13 mouse cellular contexts compared by ENCODE assay signal in the genomic region with DNA sequence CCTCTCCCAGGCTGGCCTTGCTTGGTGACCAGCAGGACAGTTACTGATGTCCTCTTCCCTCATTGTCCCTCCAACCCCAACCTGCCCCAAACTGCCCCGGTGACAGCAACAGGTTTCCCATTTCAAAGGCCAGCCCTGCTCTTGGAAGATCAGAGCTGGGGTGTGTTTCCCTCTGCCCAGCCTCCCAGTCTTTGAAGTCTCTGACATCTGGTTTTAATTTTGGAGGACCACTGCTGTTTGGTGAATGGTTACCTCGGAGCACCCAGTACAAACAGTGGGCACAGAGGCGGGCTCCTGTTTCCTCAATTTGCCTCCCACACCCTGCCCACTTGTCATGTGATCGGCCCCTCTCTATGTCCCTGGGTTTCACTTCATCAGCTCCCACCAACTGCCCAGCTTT.
DNase-seq lines count a peak whose midpoint lies in the region; ATAC-seq and TF ChIP-seq lines count a peak whose summit lies in the region.
"Had no signal": no experiment of that assay in that cellular context is flagged by ENCODE, and none has a peak within 500 bp of the region (broad histone marks: within the 10 kb centered on the region; RNA-seq: fewer than 3 reads in every experiment).

No protein-coding gene starts in this region.

- 0 out of 2 replicates have a peak, but pooled peaks cover 4% of the 10 kb centered on the region for H3K4me1 ChIP-seq in stomach, embryonic 16.5 days (ENCODE audit: control insufficient read depth, insufficient read depth, low read length)
- H3K4me1 ChIP-seq in thymus, adult 2 months (replicated peaks; ENCODE audit: control insufficient read depth, insufficient read depth, low read length), result no peaks in the 10 kb centered on the region
- H3K4me1 ChIP-seq: forebrain, embryonic 12.5 days; intestine, embryonic 15.5 days had no signal

- no peak for TF ChIP-seq POLR2A in thymus, adult 2 months (IDR thresholded peaks at IDR 0.05; ENCODE audit: control insufficient read depth, extremely low read depth, insufficient read depth, low read length, poor library complexity)

- H3K9ac ChIP-seq in stomach, embryonic 16.5 days (ENCODE audit: low read length), result no peak overlapping the region
- H3K9ac ChIP-seq: forebrain, embryonic 12.5 days; intestine, embryonic 15.5 days; limb, embryonic 15.5 days had no signal

- 21% methylated on average over 4 of the region's 4 CpGs for WGBS in stomach, embryonic 16.5 days
- WGBS in thymus, adult 2 months, result 25% methylated on average over 4 of the region's 4 CpGs

- 0 out of 2 replicates have a peak overlapping the region, but pooled peaks have one; percentile 16 for H3K4me2 ChIP-seq in stomach, embryonic 16.5 days (ENCODE audit: low read depth, low read length)
- H3K4me2 ChIP-seq: forebrain, embryonic 12.5 days; intestine, embryonic 15.5 days; limb, embryonic 15.5 days had no signal

- H3K9me3 ChIP-seq in stomach, embryonic 16.5 days (replicated peaks; ENCODE audit: control insufficient read depth, low read length), result no peaks in the 10 kb centered on the region
- H3K9me3 ChIP-seq: forebrain, embryonic 12.5 days; intestine, embryonic 15.5 days; limb, embryonic 15.5 days had no signal

- no peak for TF ChIP-seq CTCF in layer of hippocampus, adult 2 months (conservative IDR thresholded peaks at IDR 0.05)
- no peak for TF ChIP-seq CTCF in thymus, adult 2 months (IDR thresholded peaks at IDR 0.05; ENCODE audit: borderline replicate concordance, control insufficient read depth, extremely low read depth, insufficient read depth, low read length, poor library complexity)

- ATAC-seq in stomach, embryonic 16.5 days (ENCODE audit: insufficient read depth, low FRiP score), result no peak
- ATAC-seq: intestine, embryonic 15.5 days had no signal

- no peaks in the 10 kb centered on the region for H3K36me3 ChIP-seq in stomach, embryonic 16.5 days (ENCODE audit: control insufficient read depth, insufficient read depth, low read length)
- H3K36me3 ChIP-seq in thymus, adult 2 months (ENCODE audit: control insufficient read depth, insufficient read depth, low read length), result no peaks in the 10 kb centered on the region

- no peak overlapping the region for H3K4me3 ChIP-seq in layer of hippocampus, adult 2 months
- no peak overlapping the region for H3K4me3 ChIP-seq in stomach, embryonic 16.5 days (replicated peaks; ENCODE audit: low read length)
- no peak overlapping the region for H3K4me3 ChIP-seq in thymus, adult 2 months (ENCODE audit: control insufficient read depth, insufficient read depth, low read length)
- H3K4me3 ChIP-seq: forebrain, embryonic 12.5 days; intestine, embryonic 15.5 days; limb, embryonic 15.5 days had no signal

- no peaks in the 10 kb centered on the region for H3K27me3 ChIP-seq in stomach, embryonic 16.5 days (ENCODE audit: control insufficient read depth, insufficient read depth, low read length)
- H3K27me3 ChIP-seq in thymus, adult 2 months (ENCODE audit: control insufficient read depth, insufficient read depth, low read length), result no peaks in the 10 kb centered on the region
- H3K27me3 ChIP-seq: intestine, embryonic 15.5 days; limb, embryonic 15.5 days had no signal

- no peak for DNase-seq in layer of hippocampus, adult 2 months (ENCODE audit: low spot score in 2 of 2)
- no peak for DNase-seq in layer of hippocampus, postnatal 14 days (ENCODE audit: low spot score in 2 of 2)
- peak; percentile 73 for DNase-seq in embryo, embryonic 10 days (ENCODE audit: low spot score)
- peak; percentile 79 for DNase-seq in forelimb bud, embryonic 11.5 days (ENCODE audit: low read depth, low spot score)
- no peak for DNase-seq in thymus, adult 18-20 months
- no peak for DNase-seq in thymus, adult 2 months
- DNase-seq: cerebellum, adult 9-11 months; gastrocnemius, postnatal 14 days; right cerebral cortex, postnatal 4 days had no signal

- H3K27ac ChIP-seq in layer of hippocampus, adult 2 months, result 0 out of 2 replicates have a peak overlapping the region, but pooled peaks have one; percentile 10
- no peak overlapping the region for H3K27ac ChIP-seq in stomach, embryonic 16.5 days (ENCODE audit: low read length)
- H3K27ac ChIP-seq in thymus, adult 2 months (ENCODE audit: control insufficient read depth, insufficient read depth, low read length), result no peak overlapping the region
- H3K27ac ChIP-seq: forebrain, embryonic 12.5 days; intestine, embryonic 15.5 days; limb, embryonic 15.5 days had no signal

Comparison
In these comparisons a context has a peak if more than half of its experiments do, and no peak if none do; other contexts are left out.
1. DNase-seq: peak in embryo, embryonic 10 days (single experiment) and forelimb bud, embryonic 11.5 days (single experiment); none in layer of hippocampus, adult 2 months (0 of 2), layer of hippocampus, postnatal 14 days (0 of 2), thymus, adult 18-20 months (0 of 2) and thymus, adult 2 months (single experiment).